Mouse (Mus musculus): ENCODE results near the gene Fndc3a.

Fndc3a gene

DNA sequence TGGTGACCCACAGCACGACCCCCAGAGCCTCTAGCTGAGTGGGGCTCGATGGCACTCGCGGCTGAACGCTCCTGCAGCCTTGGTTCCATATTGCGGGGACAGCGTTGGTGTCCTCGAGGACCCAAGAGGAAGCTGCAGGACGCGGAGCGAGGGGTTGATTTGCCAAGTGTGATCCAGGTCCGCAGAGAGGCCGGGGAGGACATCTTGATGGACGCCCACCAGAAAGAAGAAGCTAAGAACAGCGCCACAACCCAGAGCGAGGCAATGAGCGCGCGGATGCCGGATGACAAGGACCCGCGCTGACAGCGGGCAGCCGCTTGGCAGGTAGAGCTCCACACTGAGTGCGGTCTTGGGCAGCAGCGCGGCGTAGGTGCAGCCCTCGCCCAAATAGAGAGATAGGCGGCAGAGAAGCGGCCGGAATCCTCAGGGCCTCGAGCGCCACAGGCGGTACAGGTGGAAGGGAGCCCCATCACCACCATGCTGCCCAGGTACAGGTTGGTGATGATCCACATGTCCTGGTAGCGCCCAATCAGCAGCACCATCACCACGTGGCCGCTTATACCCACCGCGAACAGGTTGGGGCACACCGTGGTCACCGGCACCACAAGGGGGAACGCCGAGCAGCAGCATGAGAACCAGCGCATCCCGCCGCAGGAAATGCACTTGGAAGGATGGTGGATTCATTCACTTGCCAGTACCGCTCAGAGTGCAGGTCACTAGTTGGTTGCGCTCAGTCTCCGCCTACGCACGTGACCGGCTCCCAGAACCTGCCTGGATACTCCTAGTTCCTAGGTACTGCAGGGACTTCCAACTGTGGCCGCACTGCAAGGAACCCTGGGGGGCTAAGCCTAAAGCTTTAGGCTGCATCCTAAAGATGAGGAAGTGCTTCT is 177.5 kb downstream of the Fndc3a start:
- DNase-seq: peak; percentile 63

DNA sequence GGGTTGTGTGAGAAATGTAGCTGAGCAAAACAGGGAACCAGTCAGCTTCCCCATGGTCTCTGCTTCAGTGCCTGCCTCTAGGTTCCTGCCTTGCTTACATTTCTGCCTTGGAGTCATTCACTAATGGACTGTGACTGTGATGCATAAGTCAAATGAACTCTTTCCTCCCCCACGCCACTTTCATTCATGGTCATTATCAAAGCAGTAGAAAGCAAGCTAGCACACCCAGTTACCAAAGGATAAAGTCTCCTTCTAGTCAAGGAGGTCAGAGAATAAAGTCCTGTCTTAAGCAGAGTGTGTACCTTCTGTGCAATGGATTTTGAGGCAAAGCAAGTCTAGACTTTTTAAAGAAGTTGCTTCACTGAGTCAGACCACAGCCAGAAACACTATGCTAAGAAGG is 182.7 kb downstream of the Fndc3a start:
- DNase-seq: no peak

DNA sequence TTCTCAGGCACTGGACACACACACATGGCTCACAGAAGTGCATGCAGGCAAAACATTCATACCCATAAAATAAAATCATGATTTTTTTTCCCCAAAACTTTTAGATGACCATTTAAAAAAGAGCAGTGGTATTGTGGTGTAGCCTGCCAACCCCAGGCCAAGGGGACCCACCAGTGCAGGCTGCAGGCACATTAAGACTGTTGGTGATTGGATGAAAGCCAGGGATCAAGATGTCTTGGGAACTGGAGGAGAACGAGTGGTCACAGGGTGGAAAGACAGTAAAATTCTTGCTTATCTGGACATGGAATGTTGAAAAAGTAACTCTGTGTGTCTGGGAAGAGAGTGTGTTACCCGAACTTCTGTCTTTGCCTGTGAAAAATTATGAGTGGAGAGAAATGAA is 190.2 kb downstream of the Fndc3a start:
- no peak for DNase-seq

GRCm38 (mm10) chr14:72518786-72519185 is 191.0 kb downstream of the Fndc3a start:
- no peak for DNase-seq

DNA sequence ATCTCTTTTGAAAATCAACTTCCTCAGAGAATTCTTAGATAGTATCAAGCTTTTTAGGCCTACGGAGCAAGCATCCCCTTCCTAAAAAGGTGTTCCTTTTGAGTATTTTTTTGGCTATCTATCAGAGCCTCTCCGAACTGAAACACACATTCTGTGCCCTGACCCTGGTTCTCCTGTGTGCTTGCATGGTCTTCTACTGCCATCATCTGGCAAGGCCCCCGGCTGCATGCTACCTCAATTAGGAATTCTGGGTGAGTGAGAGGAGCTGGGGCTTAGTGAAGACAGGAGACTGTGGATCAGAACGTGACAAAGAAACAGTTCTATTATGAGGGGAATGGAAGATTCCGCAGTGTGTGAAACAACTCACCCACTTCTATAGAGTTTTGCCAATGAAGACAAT is 193.4 kb downstream of the Fndc3a start:
- DNase-seq: peak; percentile 73

DNA sequence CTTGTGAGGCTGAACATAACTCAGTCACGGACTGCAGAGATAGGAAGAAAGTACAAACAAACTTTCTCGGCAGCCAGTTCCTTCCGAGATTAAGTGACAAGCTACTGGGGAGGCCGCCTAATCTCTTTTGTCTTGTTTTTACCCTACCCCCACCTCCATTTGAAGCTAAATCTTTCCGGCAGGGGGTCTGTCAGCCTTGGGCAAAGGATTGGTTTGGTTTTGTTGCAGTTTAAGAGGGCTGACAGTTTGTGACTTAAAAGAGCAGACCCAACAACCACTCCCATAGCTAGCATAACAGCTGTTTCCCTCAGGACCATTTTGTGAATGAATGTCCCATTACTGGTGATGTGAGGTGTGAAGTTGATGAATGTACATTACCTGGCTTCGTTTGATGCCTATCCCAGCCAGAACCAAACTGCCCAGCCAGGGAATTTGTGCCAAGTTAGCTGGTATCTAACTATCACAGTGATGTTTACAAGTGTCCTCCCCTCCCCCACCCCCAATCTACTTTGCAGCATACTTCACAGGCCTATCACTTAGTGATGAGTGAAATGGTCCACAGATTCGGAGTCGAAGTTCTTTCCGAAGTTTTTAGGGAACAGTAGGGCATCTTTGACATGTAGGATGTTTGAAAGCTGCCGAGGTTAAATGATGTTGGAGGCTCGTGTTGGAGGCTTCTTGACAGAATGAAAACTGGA is 202.9 kb downstream of the Fndc3a start:
- no peak for DNase-seq

GRCm38 (mm10) chr14:72506018-72506722 is 203.6 kb downstream of the Fndc3a start:
- DNase-seq: peak; percentile 46

DNA sequence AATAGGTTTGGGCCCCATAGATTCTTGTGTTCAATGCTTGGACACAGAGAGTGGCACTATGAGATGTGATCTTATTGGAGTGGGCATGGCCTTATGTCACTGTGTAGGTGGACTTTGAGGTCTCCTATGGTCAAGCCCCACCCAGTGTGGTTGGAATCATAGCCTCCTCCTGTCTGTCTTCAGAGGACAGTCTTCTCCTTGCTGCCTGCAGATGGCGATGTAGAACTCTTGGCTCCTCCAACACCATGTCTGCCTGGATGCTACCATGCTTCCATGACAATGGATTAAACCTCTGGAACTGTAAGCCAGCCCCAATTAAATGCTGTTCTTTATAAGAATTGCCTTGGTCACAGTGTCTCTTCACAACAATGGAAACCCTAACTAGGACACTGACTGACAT is 204.8 kb downstream of the Fndc3a start:
- no peak for DNase-seq

- DNase-seq: no peak
These were observed 206.6 kb downstream of the Fndc3a start for GRCm38 (mm10) chr14:72503241-72503640.

GRCm38 (mm10) chr14:72493775-72494174 is 216.0 kb downstream of the Fndc3a start:
- DNase-seq: no peak

- DNase-seq: no peak
These were observed 218.1 kb downstream of the Fndc3a start, which contains the start of gene Gm9195 for GRCm38 (mm10) chr14:72491738-72492137. Gm9195 (minus strand) TSS chr14:72491838.

GRCm38 (mm10) chr14:72490367-72490766 is 219.4 kb downstream of the Fndc3a start:
- no peak for DNase-seq
